Mouse (Mus musculus) macrophage (primary cell): ENCODE data around the gene Ms4a14. TPM values are rescaled to one million over a fixed set of nuclear protein-coding genes. Genes with fewer than 3 reads are reported as not detected.
A peak's percentile ranks its signal among the peaks of the same experiment; 100 is the strongest.
"Not testable (repeated sequence)": the region's sequence is repeated elsewhere in the genome, so short reads cannot be mapped to it uniquely, and the experiment has no call there.

Source experiments
- H3K27ac ChIP-seq: fragments of 350-480 bp; formaldehyde crosslinking; 2 replicates; pipeline ENCODE4 v1.9.0; 2021
- H3K36me3 ChIP-seq: fragments of 350-480 bp; formaldehyde crosslinking; 2 replicates; pipeline ENCODE4 v1.9.0; 2021; ENCODE audit errors: inconsistent target
- H3K4me3 ChIP-seq: fragments of 350-480 bp; formaldehyde crosslinking; 2 replicates; pipeline ENCODE4 v1.9.0; 2021; ENCODE audit errors: inconsistent target
- H3K79me2 ChIP-seq: fragments of 350-480 bp; formaldehyde crosslinking; 2 replicates; pipeline ENCODE4 v1.9.0; 2021; ENCODE audit errors: inconsistent target
- WGBS: methylation state at CpG from one replicate; pipeline ENCODE4 v1.1.7; 2026; ENCODE audit warnings: inconsistent platforms; ENCODE audit not compliant: missing documents; 5-methylcytosine and 5-hydroxymethylcytosine counted together
- polyA plus RNA-seq: library from polyadenylated mRNA; stranded (reverse); fragments of 250-400 nt; gene quantifications from 3 replicates; pipeline ENCODE4 v1.2.4, GENCODE M21; 2018; ENCODE audit warnings: inconsistent platforms
- total RNA-seq, 78 experiments: library from RNA; depleted of rRNA; stranded (reverse); fragments of 250-400 nt; gene quantifications; 1 replicate in 9 of 78; 2 replicates in 24 of 78; 3 replicates in 43 of 78; 4 replicates in 2 of 78; pipeline ENCODE4 v1.2.4; 2018; ENCODE audit warnings: inconsistent platforms in 56 of 78

Ms4a14 gene
- 100 to 1,000 TPM; 120 to 991 (median 624) TPM for total RNA-seq (2018; cell fraction: chromatin; rRNA removed)
- 100 to 1,000 TPM in 2 of 26 experiments, 10 to 100 TPM in 24; 24.9 to 106 (median 61.5) TPM for total RNA-seq (2018; cell fraction: cytosol; rRNA removed)
- total RNA-seq (2018; cell fraction: nucleus; rRNA removed), result 100 to 1,000 TPM; 172 to 781 (median 506) TPM
- 36.7 to 102 TPM (median 69.8 TPM) in 3 replicates for polyA plus RNA-seq

DNA sequence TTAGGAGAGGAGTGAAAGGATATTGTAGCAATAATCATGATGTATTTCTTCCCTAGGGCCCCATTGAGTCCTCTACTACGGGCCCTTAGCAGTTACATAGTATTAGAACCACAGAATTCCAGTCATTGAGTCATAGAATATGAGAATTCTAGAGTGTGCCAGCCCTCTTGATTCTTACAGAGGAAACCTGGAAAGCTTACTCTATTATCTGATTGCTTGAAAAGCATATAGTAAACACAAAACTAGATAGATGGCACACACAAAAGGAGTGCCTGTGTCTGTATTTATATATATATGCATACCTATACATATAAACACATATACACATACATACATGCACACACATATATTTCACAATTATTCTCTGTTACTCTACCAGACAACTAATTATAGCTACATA lies at the start of gene Ms4a14:
Gene Ms4a14, minus strand, starts transcription at position 101 of the 400 bp plus-strand sequence.
- Histone ChIP-seq H3K36me3 (peaks cover 51% of the 10 kb centered on the region), H3K4me3 (no peak within 1 kb of the TSS), H3K27ac (no peak within 1 kb of the TSS), H3K79me2 (no peaks in the 10 kb centered on the region)
- 67% methylated on average over 1 of the region's 1 CpGs for WGBS

GRCm38 (mm10) chr19:11362002-11362401 lies 47.7 kb upstream of the Ms4a14 start:
- Histone ChIP-seq H3K79me2 (no peaks in the 10 kb centered on the region), H3K36me3 (no peaks in the 10 kb centered on the region), H3K27ac (no peak overlapping the region), H3K4me3 (no peak overlapping the region)

DNA sequence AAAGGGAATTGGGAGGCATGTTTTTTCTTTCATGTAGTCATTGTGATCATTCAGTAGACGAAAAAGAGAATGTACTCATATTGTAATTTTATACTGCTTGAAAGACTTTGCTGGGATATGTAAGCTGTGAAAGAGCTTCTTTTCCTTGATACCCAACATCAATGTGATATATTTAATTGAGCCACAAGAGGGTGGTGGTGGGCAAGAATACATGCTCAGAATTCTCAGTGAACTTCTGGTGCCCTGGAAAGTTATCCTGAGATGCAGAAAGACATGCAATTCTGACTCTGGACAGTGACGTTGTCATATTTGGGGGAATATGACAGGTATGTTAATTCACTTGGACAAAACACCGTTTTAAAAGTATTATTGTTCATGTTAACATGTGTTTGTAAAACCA lies 45.9 kb upstream of the Ms4a14 start:
- no peak overlapping the region for H3K4me3 ChIP-seq
- 55% methylated on average over 3 of the region's 3 CpGs for WGBS
- H3K36me3 ChIP-seq, result no peaks in the 10 kb centered on the region
- no peak overlapping the region for H3K27ac ChIP-seq
- no peaks in the 10 kb centered on the region for H3K79me2 ChIP-seq

- Histone ChIP-seq H3K36me3 (no peaks in the 10 kb centered on the region), H3K27ac (no peak overlapping the region), H3K4me3 (no peak overlapping the region), H3K79me2 (no peaks in the 10 kb centered on the region)
- 29% methylated on average over 7 of the region's 7 CpGs for WGBS
Observed at GRCm38 (mm10) chr19:11355730-11356129, 41.5 kb upstream of the Ms4a14 start.

DNA sequence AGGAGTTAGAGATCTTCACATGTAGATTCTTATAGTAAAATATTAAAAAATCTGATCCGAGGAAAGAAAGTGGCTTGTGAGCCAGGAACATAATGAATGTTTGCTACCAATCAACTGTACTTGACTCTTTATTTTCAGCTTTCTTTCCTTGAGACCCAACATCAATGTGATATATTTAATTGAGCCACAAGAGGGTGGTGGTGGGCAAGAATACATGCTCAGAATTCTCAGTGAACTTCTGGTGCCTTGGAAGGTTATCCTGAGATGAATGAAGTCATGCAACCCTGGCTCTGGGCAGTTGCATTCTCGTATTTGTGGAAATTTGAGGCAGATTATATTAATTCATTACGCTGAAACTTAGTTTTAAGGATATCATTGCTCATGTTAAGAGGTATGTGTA lies 37.6 kb upstream of the Ms4a14 start:
- no peaks in the 10 kb centered on the region for H3K79me2 ChIP-seq
- no peak overlapping the region for H3K4me3 ChIP-seq
- no peaks in the 10 kb centered on the region for H3K36me3 ChIP-seq
- H3K27ac ChIP-seq, result no peak overlapping the region
- 47% methylated on average over 3 of the region's 3 CpGs for WGBS

DNA sequence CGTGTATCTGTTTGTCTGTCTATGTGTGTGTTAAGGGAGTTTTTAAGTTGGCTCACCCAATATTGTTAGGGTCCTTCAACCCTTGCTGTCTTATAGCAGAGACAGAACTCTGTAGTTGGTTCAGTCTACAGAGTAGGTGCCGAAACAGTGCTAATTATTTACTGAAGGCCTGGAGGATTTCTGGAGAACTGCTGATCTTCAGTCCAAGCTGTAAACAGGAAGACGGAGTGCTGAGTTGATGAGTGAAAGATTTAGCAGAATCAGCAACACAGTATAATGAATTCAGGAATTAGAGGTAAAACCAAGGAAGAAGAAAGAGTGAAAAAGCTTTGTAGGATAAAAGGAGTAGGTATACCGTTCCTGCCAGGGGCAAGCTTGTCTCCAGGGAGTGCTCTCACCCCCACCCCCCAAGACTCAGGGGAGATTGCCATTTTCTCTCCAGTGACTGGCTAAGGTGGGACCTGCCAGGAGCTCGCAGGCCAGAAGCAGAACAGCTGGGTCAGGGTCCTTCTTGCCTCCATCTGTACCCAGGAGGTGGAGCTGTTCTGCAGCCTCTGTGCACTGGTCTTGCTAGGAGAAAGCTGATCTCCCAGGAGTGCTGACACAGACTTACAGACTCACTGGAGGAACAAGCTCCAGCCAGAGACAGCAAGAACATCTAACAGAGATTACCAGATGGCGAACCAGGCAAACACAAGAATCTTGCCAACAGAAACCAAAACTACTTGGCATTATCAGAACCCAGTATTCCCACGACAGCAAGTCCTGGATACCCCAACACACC lies 35.6 kb upstream of the Ms4a14 start:
- H3K4me3 ChIP-seq, result no peak overlapping the region
- no peaks in the 10 kb centered on the region for H3K36me3 ChIP-seq
- H3K79me2 ChIP-seq, result no peaks in the 10 kb centered on the region
- WGBS, result 80% methylated on average over 7 of the region's 7 CpGs
- peak overlapping the region; percentile 64 for H3K27ac ChIP-seq

DNA sequence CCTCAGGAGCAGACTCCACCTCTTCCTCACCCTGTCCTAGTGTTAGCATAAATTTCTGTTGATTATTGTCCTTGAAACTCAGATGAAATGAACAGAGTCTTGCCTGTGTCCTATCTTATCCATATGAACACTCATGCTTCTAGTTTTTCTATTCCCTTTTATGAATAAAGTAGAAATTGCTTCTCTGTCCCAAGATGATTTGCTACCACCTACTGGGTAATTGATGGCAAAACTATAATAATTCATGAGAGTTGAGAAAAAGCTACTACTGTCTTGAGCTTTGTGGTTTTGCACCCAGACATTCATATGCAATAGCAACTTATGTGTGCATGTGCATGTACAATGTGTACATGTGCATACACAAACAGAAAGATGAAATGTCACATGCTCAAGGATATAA lies 29.7 kb upstream of the Ms4a14 start:
- Histone ChIP-seq H3K36me3 (no peaks in the 10 kb centered on the region), H3K4me3 (no peak overlapping the region), H3K27ac (no peak overlapping the region), H3K79me2 (no peaks in the 10 kb centered on the region)

DNA sequence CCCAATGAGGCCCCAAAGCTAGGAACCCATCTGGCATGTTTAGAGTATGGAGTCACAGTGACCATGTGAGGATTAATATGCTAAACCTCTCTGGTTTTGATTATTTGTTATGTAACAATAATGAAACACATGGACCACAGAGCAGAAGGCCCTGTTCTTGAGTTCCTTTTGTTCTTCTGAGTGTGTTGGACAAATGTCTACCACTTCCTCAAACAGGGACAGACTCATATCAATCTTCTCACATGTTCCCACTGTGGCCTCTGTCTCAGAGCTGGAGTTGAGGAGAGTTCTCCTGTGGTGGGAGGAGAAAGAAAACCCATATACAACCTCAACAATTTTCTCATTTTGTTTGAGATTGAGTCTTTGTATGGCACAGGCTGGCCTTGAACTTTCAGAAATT lies 28.9 kb upstream of the Ms4a14 start:
- Histone ChIP-seq H3K79me2 (no peaks in the 10 kb centered on the region), H3K27ac (peak overlapping the region; percentile 55)

DNA sequence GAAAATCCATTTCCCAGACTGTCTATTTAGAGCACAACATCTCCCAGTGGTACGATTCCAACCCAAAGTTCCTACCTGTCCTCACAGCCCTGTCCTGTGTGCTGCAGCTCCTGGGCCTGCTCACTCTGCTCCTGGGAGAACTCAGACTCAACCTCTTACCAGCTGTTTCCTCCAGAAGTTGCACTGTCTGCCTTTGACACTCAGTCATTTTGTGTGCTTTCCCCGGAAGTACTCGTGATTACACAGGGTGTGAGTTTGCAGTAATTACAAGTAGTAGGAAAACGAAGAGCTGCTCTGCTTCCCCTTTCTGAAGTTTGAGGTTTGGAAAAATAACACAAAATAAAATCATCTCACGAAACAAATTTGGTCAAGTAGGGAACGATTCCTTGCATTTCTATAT lies 21.7 kb upstream of the Ms4a14 start, which contains the start of gene Ms4a7:
Gene Ms4a7, minus strand, starts transcription at position 215 of the 400 bp plus-strand sequence.
- Histone ChIP-seq H3K27ac (peak within 1 kb of the TSS; percentile 88), H3K4me3 (peak within 1 kb of the TSS; percentile 44)
- WGBS, result 6% methylated on average over 6 of the region's 6 CpGs

More for the DNA sequence above, 28.9 kb upstream of the Ms4a14 start:
- Histone ChIP-seq H3K4me3 (no peak overlapping the region), H3K36me3 (no peaks in the 10 kb centered on the region)

GRCm38 (mm10) chr19:11321123-11321522 lies 6.9 kb upstream of the Ms4a14 start:
- H3K36me3 ChIP-seq, result peaks cover 14% of the 10 kb centered on the region; the same call in 1 of the 2 replicates
- H3K27ac ChIP-seq, result peak overlapping the region; percentile 80
- no peak overlapping the region for H3K4me3 ChIP-seq
- peaks cover 10% of the 10 kb centered on the region; the same call in 1 of the 2 replicates for H3K79me2 ChIP-seq
- WGBS, result 13% methylated on average over 1 of the region's 1 CpGs

More for the DNA sequence above, 21.7 kb upstream of the Ms4a14 start, which contains the start of gene Ms4a7:
- Histone ChIP-seq H3K36me3 (peaks cover 3% of the 10 kb centered on the region; the same call in 1 of the 2 replicates), H3K79me2 (peaks cover 50% of the 10 kb centered on the region)

DNA sequence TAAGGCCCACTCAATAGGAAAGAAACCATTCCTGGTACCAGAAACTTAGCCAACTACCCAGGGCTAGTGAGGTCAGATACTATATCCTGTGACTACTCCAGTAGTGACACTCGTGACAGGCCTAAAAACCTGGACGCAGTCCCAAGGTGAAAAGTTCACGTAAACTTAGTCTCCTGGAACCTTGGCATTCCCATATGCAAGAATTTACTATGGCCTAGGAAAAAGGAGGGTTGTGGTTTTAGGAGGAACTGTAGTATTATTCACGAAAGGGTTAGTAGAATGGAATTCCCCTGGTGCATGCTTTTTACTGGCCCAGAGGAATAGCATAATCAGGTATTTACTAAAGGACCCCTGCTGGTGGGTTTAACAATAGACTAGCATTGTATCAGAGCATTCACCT lies 2.5 kb upstream of the Ms4a14 start:
- Histone ChIP-seq H3K27ac (no peak overlapping the region), H3K36me3 (peaks cover 27% of the 10 kb centered on the region; the same call in 1 of the 2 replicates)
- WGBS, result 91% methylated on average over 4 of the region's 4 CpGs

DNA sequence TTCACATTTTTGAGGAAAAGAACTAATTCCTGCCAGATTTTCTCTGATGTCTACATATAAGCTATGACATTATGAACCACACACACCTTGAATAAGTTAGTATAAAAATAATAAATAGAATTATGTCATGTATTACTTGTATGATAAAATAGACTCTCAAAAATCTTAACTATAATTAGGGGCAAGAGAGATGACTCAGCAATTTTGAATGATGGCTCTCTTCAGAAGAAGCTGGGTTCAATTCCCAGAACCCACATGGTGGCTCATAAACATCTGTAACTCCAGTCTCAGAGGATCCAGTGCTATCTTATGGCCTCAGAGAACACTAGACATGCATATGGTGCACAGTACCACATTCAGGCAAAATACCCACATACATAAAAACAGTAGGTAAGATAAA lies 5.4 kb downstream of the Ms4a14 start:
- Histone ChIP-seq H3K4me3 (no peak overlapping the region), H3K36me3 (peaks cover 93% of the 10 kb centered on the region), H3K27ac (no peak overlapping the region), H3K79me2 (no peaks in the 10 kb centered on the region)

More for the DNA sequence above, 2.5 kb upstream of the Ms4a14 start:
- H3K4me3 ChIP-seq, result no peak overlapping the region
- H3K79me2 ChIP-seq, result no peaks in the 10 kb centered on the region

DNA sequence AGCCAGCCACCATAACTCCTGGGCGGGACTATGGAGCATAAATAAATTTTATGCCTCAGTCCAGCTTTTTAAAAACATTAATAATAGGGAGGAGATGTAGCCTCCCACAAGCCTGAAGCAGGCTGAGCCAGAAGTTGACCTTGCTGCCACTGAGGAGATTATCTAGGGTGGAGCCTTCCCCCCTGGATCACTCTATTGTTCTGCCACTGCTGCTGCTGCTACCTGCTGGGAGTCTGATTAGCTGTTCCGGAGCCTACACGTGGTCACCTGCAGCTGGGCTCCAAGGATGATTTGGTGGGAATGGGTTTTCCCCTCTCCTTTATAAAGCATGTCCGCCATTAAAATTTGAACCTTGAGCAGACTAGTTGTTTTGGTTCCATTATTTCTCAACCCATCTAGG lies 14.7 kb downstream of the Ms4a14 start:
- not testable (repeated sequence) for H3K27ac ChIP-seq, H3K79me2 ChIP-seq, H3K4me3 ChIP-seq
- H3K36me3 ChIP-seq, result peaks cover 32% of the 10 kb centered on the region
- 79% methylated on average over 3 of the region's 4 CpGs for WGBS

DNA sequence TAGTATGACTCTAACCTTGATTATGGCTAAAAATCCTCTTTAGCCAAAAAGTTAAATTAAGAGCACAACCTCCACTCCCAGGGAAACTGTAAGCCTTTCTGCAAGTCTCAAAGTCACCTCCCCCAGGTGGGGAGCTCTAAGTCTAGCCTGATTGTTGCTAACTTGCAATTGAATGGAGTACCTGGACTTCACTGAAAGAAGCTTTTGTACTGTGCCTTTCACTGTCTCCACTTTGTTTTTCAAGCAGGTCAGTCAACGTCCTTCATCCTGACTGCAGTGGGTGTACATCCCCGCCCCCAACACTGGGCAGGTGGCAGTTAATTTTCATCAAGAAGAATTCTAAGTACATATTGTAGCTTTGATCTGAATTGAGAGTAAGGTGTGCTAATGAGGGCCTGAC lies 15.3 kb downstream of the Ms4a14 start:
- Histone ChIP-seq H3K27ac (no peak overlapping the region), H3K4me3 (no peak overlapping the region), H3K79me2 (no peaks in the 10 kb centered on the region), H3K36me3 (peaks cover 26% of the 10 kb centered on the region)
- WGBS, result 95% methylated on average over 2 of the region's 2 CpGs

DNA sequence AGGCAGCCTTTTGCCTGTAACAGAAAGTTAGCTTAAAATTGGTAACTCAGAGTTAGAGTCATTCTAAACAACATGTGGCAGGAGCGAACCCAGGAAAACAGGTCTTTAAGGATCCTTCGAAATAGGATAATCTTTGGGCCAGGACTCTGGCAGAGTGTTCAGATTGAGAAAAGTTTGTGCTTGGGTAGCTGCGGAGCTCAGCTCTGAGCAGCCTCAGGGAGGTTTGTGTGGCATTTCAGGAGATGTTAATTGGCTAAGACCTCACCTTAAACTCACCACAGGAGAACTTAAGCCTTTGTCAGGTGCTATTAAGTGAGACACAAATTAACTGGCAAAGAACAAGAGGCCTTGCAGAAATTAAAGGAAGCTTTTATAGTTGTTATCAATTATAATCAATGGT lies 20.6 kb downstream of the Ms4a14 start:
- H3K27ac ChIP-seq, result peak overlapping the region; percentile 70
- H3K4me3 ChIP-seq, H3K36me3 ChIP-seq, H3K79me2 ChIP-seq: not testable (repeated sequence)
- 27% methylated on average over 3 of the region's 3 CpGs for WGBS
